Mouse (Mus musculus): ENCODE measurements around the gene Odc1.
"Not testable (repeated sequence)": the region's sequence is repeated elsewhere in the genome, so short reads cannot be mapped to it uniquely, and the experiment has no call there.

Gene Odc1

DNA sequence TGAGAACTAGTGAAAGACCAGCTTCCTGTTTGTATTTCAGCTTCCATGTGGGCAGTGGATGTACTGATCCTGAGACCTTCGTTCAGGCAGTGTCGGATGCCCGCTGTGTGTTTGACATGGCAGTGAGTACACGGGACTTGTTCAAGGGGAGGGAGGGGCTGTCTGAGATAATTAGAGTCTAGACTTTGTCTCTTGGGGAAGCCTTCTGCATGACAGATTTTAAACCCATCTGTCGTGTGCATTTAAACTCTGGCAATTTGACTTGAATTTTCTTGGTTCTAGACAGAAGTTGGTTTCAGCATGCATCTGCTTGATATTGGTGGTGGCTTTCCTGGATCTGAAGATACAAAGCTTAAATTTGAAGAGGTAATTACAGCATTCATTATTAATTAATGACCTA lies 3.9 kb downstream of the Odc1 start:
- no peak for DNase-seq (ENCODE audit: extremely low read depth, insufficient read length, low spot score)

- DNase-seq (ENCODE audit: extremely low read depth, insufficient read length, low spot score), result not testable (repeated sequence)
Measured at GRCm38 (mm10) chr12:17549421-17549820, 4.8 kb downstream of the Odc1 start.

DNA sequence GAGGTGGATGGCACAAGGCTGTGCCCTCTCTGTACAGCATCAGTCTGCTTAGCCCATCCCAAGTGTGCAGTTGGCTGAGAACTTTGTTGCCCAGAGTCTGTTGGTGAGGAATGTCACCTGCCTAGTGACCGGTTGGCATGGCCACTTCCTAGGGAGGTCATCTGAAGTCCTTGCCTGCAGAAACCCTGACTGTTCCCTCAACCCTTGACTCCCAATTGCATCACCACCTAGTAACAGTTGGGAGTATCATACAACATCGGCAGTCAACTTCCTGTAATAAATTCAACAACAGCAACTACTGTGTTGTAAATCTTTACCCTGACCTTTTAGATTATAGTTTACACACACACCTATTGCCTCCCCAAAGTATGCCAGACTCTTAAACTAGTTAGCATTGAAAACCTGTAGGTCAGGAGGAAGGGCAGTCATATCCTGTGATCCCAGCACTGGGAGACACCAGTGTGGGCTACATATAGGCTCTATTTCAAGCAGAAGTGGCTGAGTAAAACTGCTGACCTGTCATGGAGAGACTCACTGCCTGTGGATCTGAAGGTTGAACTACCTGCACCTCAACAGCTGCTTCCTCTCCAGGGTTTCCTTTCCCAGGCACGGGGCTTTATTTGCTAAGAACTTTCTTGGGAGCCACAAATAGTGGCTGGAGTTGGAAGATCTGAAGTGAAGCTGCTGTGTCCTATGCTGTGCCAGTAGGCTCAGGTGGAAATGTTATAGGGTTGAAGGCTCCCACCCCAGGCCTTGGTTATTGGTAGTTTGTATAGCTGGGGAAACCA lies 6.8 kb downstream of the Odc1 start:
- DNase-seq (ENCODE audit: extremely low read depth, insufficient read length, low spot score), result no peak

- no peak for DNase-seq (ENCODE audit: extremely low read depth, insufficient read length, low spot score)
Measured at GRCm38 (mm10) chr12:17552420-17552819, 7.8 kb downstream of the Odc1 start.

GRCm38 (mm10) chr12:17552949-17553348 lies 8.4 kb downstream of the Odc1 start:
- peak; percentile 21 for DNase-seq (ENCODE audit: extremely low read depth, insufficient read length, low spot score)

DNA sequence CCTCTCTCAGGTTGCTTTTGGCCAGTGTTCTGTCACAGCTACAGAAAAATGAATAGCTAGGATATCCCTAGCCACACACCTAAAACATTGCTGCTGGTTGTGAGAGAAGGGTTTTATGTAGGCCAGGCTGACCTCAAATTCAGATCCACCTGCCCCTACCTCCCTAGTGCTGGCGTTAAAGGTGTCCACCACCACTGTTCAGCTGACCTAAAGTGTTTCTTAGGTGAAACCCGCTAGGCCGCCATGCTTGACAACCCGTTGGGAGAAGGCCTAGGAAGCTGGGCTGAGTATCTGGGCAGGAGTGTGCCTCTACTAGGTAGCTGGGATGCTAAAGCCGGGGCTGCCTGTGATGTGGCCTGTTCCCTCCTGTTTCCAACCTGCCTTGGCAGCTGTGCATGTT lies 9.0 kb downstream of the Odc1 start:
- no peak for DNase-seq (ENCODE audit: extremely low read depth, insufficient read length, low spot score)

- DNase-seq (ENCODE audit: extremely low read depth, insufficient read length, low spot score), result peak; percentile 84
Measured at GRCm38 (mm10) chr12:17554200-17554951, 9.8 kb downstream of the Odc1 start.

- no peak for DNase-seq (ENCODE audit: extremely low read depth, insufficient read length, low spot score)
Measured at GRCm38 (mm10) chr12:17556430-17557343, 12.1 kb downstream of the Odc1 start.

- DNase-seq (ENCODE audit: extremely low read depth, insufficient read length, low spot score), result no peak
Measured at GRCm38 (mm10) chr12:17557344-17557966, 12.9 kb downstream of the Odc1 start.

DNA sequence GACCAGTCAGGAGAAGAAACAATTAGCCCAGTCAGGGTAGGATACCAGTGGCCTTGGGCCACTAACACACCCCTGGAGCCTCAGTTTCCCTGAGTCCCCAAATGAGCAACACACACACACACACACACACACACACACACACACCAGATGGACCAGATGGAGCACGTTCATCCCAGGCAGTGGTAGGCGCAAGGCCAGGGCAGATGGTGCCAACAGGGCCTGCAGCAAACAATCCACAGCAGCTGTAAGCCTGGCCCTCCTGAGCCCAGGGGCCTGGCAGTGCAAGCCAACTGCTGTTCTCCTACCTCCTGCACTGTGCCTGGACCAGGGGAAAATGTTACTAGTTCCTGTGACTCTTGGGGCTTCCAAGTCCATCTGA lies 13.4 kb downstream of the Odc1 start:
- no peak for DNase-seq (ENCODE audit: extremely low read depth, insufficient read length, low spot score)

- DNase-seq (ENCODE audit: extremely low read depth, insufficient read length, low spot score), result no peak
Measured at GRCm38 (mm10) chr12:17562396-17562795, 17.8 kb downstream of the Odc1 start.

DNA sequence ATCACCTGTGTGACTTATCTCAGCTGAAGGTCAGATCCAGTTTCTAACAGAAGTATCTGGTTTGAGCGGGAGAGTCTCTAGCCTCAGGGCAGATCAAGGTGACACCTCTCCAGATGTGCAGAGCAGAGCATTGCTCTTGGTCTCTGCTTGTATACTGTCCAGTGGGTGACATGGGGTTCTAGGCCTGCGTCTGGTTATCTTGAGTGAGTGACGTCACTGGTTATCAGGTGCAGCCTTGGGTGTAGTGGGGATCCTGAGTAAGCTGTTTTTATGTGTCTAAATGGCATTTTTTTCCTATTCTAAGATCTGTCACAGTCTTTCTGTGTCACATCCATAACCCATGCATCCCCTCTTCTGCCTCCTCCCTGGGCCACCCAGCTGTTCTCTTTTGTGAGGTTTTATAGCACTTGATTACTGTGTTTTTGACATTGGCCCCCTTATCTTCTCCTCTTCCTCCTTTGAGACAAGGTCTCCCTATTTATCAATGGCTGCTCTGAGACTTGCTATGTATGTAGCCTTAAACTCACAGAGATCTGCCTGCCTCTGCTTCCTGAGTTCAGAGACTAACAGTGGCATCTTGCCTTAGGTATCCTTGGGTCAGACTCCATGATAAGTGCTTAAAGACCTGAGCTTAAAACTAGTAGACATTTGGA lies 20.9 kb downstream of the Odc1 start:
- no peak for DNase-seq (ENCODE audit: extremely low read depth, insufficient read length, low spot score)

DNA sequence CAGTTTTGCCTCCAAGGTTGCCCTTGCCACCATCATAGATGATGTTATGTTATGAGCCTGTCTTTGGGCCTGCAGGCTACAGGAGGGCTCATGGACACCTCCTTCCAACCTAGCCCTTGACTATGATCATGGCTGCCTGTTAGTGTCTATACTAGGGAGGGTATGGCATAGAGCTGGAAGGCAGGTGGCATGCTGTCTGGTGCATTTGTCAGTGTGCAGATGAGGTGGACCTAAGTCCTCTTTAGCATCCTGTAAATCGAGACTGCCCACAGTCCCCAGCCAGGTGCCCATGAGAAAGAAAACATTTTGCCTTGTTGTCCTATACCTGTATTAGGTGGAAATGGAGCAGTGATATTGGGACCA lies 21.4 kb downstream of the Odc1 start:
- DNase-seq (ENCODE audit: extremely low read depth, insufficient read length, low spot score), result no peak

DNA sequence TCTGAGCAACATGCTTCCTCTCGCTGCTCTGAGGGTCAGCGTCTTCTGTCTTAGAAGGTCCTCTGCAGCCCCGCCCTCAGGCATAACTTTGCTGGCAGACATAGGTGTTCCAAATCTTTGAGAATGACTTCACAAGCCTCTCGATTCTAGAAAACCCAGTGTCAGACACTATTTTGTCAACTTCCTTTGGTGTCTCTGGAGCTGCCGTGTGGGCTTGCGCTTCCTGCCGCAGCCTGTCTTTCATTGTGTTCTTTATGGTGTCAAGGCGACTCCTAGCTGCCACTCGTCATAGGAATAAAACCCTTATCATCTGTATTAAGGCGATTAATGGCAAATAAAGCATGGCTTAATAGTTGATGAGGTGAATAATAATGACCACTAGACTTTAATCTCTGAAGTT lies 24.0 kb downstream of the Odc1 start:
- DNase-seq (ENCODE audit: extremely low read depth, insufficient read length, low spot score), result no peak

DNA sequence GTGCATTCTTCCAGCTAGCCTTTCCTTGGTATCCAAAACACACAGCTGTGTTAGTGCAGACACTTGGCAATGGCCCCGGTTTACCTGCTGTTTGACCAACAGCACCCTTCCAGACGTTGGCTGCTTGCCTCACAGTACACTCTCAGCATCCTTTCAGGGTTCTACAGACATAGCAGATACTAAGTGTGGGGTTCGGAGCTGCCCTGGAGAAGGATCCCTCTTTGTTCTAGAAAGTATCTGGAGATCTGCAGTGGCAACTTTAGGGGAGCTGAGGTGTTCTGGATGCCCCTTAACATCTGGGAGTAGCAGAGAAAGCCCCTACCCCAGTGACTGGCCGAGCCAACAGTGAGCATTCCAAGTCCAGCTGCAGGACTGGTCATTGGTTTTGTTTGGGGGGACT lies 30.0 kb downstream of the Odc1 start:
- no peak for DNase-seq (ENCODE audit: extremely low read depth, insufficient read length, low spot score)

DNA sequence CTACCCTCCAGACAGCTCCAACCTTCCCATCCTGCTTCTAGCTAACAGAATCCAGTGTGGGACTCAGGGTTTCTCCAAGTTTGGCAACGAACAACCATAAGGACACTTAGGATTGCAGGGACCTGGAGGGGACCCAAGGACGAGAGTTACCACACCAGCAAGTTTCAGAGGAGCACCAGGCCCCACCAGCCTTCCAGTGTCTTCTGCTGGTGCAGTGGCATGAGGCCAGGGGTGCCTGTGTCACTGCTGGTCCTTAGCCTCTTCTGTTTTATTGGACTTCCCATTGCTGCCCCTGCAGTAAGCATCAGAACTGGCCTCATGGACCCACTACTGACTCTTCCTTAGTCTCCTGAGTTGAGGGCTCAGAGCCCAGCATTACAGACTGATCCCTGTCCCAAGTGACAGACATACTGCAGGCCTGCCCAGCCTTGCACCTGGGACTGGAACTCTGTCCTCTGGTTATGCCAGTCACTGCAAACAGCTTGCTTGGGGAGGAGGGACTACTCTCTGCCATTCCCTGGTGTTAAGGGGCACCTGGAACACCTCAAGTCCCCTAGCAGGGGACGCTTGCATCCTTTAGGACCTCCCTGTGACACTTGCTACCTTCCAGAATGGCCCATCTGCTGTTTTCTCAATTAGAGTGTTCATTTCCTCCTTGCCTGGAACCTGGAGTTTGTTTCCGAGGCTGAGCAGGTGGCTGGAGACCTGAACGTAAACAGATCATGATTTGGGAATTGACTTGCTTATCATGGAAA lies 30.7 kb downstream of the Odc1 start:
- DNase-seq (ENCODE audit: extremely low read depth, insufficient read length, low spot score), result no peak

DNA sequence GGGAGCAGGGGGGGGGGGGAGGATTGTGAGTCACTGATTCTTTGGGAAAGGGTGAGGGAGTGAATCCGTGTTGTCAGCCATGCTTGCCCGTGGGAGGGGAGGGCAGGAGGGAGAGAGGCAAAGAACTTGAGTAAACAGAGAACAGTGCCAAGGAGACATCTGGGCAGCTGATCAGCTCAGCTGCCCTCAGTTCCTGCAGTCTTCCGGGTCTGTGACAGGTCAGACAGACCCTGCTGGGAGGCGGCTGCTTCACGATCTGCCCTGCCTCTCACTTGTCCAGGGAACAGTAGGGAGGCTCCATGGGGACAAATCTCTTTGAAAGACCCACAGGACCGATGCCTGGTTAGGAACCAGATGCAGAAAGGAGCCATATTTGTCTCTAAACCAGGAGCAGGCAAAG lies 31.4 kb downstream of the Odc1 start:
- peak; percentile 30 for DNase-seq (ENCODE audit: extremely low read depth, insufficient read length, low spot score)

DNA sequence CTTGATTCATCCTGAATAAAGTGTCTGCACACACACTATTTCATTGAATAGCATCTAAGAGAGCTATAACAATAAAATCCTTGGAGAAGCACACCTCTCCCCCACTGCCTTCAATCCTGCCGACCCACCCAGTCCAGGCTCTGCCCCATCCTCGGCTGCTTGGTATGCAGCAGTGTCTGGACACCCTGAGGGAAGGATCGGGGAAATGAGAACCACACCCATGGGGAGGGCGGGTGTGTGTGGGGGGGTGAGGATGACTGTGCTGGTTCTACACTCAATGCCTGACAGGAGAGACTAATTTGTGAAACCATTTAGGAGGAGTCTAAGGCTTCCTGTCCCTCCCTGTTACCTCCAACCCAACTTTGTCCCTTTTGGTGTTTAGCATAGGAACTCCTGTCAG lies 34.0 kb downstream of the Odc1 start:
- peak; percentile 43 for DNase-seq (ENCODE audit: extremely low read depth, insufficient read length, low spot score)

- no peak for DNase-seq (ENCODE audit: extremely low read depth, insufficient read length, low spot score)
Measured at GRCm38 (mm10) chr12:17581001-17581400, 36.4 kb downstream of the Odc1 start.

DNA sequence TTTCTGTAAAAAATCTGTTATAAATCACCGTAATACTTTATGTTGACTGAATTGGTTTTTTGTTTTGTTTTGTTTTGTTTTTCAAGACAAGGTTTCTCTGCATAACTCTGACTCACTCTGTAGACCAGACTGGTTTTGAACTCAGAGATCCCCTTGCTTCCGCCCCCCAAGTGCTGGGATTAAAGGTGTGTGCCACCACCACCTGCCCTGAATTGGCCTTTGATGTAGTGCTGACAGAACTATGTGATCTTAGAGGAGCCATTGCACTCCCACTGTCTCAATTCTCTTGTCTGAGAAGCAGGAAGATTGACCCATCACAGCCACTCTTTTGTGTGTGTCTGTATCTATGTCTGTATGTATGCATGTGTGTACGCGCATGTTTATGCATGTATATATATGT lies 37.8 kb downstream of the Odc1 start:
- DNase-seq (ENCODE audit: extremely low read depth, insufficient read length, low spot score), result no peak

Measured in 3134 (cell line).